Mouse (Mus musculus) gastrocnemius, adult 2 months (tissue): Measurements from ENCODE around the gene Zpr1. TPM values are rescaled to one million over a fixed set of nuclear protein-coding genes. Genes with fewer than 3 reads are reported as not detected.
A peak's percentile ranks its signal among the peaks of the same experiment; 100 is the strongest.

Experiments used
- DNase-seq: peaks from one replicate; pipeline ENCODE4 v3.0.0; 2022
- H3K27ac ChIP-seq: fragments of 200-600 bp; 2 replicates; pipeline ENCODE4 v1.8.1; 2022; ENCODE audit warnings: mild to moderate bottlenecking
- H3K4me3 ChIP-seq: fragments of 200-600 bp; 2 replicates; pipeline ENCODE4 v1.8.1; 2022; ENCODE audit warnings: mild to moderate bottlenecking, moderate library complexity
- CTCF ChIP-seq: fragments of 200-600 bp; IDR thresholded peaks from 2 replicates; pipeline ENCODE4 v1.8.1; 2022; ENCODE audit warnings: antibody characterized with exemption, mild to moderate bottlenecking, moderate library complexity
- intact Hi-C: fragments of 180-260 bp; cut with DNase I; formaldehyde crosslinking; loops from one replicate; pipeline ENCODE4 v1.15.1; 2025
- total RNA-seq, 2 experiments: library from RNA; stranded (reverse); gene quantifications; 2 replicates each; pipeline ENCODE4 v1.2.3; 2021

Gene Zpr1
- total RNA-seq, 2 experiments from 2014 or later: 22.7 to 30.6 TPM

DNA sequence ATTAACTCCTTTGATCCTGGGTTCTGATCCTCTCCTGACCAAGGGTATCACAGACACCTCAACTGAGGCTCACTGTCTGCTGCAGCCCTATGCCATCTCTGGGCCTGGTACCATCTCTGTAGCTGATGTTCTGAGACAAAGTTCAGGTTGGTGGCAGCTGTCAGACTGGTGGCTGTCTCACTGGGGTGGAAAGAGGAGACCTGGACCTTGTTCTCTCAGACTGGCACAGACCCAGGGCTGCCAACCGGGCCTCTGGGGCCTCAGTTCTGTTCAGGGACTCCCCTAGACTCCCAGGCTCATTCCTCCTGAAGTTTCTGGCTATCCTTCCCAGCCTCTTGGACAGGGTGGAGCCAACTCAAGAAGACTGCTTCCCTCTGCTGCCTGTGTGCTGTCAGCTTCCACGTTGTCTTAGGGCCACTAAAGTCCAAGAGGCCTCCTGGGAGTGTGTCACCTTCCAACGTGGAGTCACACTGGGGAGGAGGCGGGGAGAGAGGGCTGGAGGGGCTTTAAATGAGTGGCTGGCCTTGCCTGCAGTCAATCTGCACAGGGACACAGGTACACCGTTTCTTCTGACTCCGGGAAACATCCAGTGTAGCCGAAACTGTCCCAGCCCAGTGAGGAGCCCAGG lies 32.2 kb upstream of the Zpr1 start, which contains the start of gene Apoa4:
TSS of gene Apoa4 (plus strand) at position 171 of the 628 bp plus-strand sequence.
- intact Hi-C loops: no loop called here
- no peak for TF ChIP-seq CTCF
- no peak within 1 kb of the TSS for H3K27ac ChIP-seq
- DNase-seq: no peak
- H3K4me3 ChIP-seq: no peak within 1 kb of the TSS

DNA sequence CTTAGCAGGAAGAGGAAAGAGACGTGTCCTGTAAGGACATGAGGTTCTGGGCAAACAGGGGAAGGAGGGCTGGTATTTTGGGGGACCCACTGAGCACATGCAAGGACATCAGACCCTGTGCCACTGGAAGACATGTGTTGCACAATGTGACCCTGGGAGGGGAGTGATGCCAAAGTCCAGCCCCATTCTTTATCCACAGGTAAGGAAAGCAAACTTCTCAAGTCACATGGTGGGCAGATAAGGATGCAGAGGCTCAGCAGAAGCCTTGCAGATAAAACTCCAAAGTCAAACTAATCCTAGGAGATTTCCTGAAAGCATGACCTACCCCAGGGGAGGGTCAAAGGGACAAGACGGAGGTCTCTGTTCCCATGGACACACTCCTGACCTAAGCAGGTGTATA lies 31.0 kb upstream of the Zpr1 start:
- no peak overlapping the region for H3K27ac ChIP-seq
- no peak overlapping the region for H3K4me3 ChIP-seq
- no peak for DNase-seq
- TF ChIP-seq CTCF: no peak
- intact Hi-C loops: no loop called here

DNA sequence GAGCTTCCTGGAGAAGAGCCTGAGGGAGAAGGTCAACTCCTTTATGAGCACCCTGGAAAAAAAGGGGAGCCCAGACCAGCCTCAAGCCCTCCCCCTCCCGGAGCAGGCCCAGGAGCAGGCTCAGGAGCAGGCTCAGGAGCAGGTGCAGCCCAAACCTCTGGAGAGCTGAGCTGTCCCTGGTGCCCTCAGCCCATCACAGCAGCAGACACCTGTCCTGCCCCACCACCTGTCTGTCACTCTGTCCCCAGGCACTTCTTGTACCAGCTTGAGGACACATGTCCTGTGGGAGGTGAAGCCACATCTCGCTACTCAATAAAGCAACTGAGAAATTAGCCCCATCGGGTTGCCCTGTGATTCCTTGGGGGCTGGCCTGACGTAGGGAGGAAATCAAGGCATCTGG lies 29.7 kb upstream of the Zpr1 start:
- Histone ChIP-seq H3K4me3 (no peak overlapping the region), H3K27ac (no peak overlapping the region)
- DNase-seq: no peak
- no peak for TF ChIP-seq CTCF
- intact Hi-C loops: no loop called here

DNA sequence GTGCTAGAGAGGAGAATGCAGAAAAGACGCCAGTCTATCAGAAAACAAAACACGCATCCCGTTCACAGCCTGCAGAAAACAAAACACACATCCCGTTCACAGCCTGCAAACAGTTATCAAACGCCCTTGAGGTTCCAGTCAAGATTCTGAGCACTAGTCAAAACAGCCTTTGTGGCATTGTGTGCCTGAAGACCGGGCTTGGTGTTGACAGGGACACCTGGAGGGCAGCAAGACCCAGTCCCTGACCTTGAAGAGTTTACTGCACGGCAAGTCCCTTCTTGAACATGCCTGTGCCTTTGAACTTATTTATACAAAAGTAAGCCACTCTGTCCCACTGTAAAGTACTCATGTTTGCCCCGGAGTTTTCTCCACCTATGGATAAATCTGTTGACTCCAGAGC lies 29.3 kb upstream of the Zpr1 start:
- no peak for TF ChIP-seq CTCF
- Histone ChIP-seq H3K4me3 (no peak overlapping the region), H3K27ac (no peak overlapping the region)
- intact Hi-C loops: no loop called here
- no peak for DNase-seq

DNA sequence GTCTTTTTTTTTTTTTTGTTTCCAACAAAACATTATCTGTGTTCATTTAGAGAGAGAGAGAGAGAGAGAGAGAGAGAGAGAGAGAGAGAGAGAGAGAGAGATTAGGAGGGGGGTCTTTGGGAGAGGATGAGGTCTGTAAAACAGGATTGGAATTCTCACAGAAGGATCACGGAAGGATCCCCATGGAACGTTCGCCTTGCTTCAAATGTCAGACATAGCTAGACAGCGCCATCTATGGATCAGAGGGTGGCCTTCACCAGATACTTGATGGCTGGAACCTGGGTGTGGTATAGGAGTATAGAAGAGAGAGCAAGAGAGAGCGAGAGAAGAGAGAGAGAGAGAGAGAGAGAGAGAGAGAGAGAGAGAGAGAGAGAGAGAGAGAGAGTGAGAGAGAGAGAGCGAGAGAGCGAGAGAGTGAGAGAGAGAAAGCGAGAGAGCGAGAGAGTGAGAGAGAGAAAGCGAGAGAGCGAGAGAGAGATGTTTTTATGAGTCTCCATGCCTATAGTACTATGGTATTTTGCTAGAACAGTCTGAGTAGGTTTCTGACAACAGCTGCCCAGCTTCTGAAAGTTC lies 26.0 kb upstream of the Zpr1 start:
- Histone ChIP-seq H3K27ac (no peak overlapping the region), H3K4me3 (no peak overlapping the region)
- intact Hi-C loops: loop anchor here (1.0 to 5.0 kb wide), 3 partner anchors 16 to 244 kb away; no protein-coding TSS in a partner anchor
- DNase-seq: peak; percentile 53
- TF ChIP-seq CTCF: peak; percentile 69

- DNase-seq: no peak
- intact Hi-C loops: no loop called here
- Histone ChIP-seq H3K4me3 (no peak overlapping the region), H3K27ac (no peak overlapping the region)
- TF ChIP-seq CTCF: no peak
Measured at GRCm38 (mm10) chr9:46256177-46256576, 16.7 kb upstream of the Zpr1 start.

DNA sequence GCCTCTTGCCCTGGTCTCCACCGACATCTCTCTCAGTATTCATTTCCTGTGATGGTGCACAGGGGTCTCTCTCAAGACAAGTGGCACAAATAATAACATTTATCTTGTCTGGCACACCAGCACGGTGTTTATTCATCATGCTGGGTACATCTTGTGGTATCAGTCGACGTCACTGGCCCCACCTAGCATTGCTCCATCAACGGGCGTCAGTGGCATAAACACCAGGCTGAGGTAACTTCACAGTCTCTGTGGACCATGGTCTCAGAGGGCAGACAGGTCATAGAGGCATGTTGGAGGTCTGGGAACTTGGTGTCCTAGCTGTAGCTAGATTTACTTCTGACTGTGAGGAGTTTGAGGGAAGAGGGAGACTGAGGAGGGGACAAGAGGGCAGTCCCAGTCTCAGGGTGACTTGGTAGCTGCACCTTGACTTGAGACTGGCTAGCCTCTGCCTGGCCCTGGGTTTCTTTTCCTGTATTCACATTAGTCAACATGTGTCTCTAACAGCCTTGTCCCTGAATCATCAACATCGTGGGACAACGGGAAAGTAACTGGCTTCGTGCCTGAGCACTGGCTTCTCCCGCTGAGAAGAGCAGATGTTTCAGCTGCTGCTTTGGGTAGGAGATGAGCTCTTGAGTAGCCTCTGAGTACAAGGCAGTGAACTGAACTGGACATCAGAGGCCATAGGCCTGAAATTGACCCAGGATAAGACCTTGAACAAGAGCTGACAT lies 16.0 kb upstream of the Zpr1 start:
- H3K27ac ChIP-seq: no peak overlapping the region
- intact Hi-C loops: no loop called here
- H3K4me3 ChIP-seq: no peak overlapping the region
- DNase-seq: no peak
- no peak for TF ChIP-seq CTCF

GRCm38 (mm10) chr9:46257546-46257945 lies 15.3 kb upstream of the Zpr1 start:
- no peak for TF ChIP-seq CTCF
- no peak for DNase-seq
- Histone ChIP-seq H3K4me3 (no peak overlapping the region), H3K27ac (no peak overlapping the region)
- intact Hi-C loops: no loop called here

DNA sequence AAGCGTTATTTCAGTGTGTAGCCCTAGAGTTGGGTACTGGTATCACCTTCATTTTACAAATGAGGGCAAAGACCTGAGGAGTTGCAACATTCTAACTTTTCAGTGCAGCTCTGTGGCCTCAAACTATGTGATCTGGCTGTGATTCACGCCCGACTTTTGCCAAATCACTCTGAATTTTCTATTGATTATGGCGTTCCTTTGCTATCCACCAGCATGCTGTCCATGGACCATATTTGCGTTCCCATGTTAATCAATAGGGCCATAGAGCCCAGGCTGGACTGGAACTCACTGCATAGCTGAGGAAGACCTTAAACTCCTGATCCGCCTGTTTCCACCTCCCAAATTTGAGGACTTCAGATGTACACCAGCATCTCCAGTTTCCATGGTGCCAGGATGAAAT lies 13.8 kb upstream of the Zpr1 start:
- no peak for TF ChIP-seq CTCF
- intact Hi-C loops: no loop called here
- DNase-seq: no peak
- Histone ChIP-seq H3K4me3 (no peak overlapping the region), H3K27ac (no peak overlapping the region)

DNA sequence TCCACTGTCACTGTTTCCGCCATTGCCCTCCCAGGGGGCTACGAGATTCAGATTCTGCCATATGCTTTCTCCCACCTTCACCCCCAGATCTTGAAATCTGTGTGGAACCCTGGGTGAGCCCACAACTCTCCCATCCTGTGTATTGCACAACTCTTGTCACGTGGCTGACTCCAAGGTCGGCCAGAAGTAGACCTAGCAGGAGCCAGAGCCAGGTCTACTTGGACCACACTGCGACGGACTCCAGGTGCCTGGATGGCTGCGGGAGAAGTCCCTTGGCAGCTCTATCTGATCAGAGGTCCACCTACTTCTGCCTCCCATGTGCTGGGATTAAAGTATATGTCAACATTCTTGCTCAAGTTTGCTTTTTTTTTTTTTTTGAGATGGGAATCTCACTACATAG lies 11.7 kb upstream of the Zpr1 start:
- Histone ChIP-seq H3K4me3 (no peak overlapping the region), H3K27ac (no peak overlapping the region)
- intact Hi-C loops: no loop called here
- TF ChIP-seq CTCF: no peak
- peak; percentile 38 for DNase-seq

GRCm38 (mm10) chr9:46268343-46268873 lies 4.5 kb upstream of the Zpr1 start, which contains the start of gene Apoa5:
Gene Apoa5 (plus strand): TSS chr9:46268633.
- intact Hi-C loops: no loop called here

GRCm38 (mm10) chr9:46269125-46269524 lies 3.7 kb upstream of the Zpr1 start:
- TF ChIP-seq CTCF: no peak
- H3K4me3 ChIP-seq: no peak overlapping the region
- intact Hi-C loops: no loop called here
- no peak for DNase-seq
- no peak overlapping the region for H3K27ac ChIP-seq

More at GRCm38 (mm10) chr9:46268343-46268873, 4.5 kb upstream of the Zpr1 start, which contains the start of gene Apoa5:
- DNase-seq: no peak
- TF ChIP-seq CTCF: no peak
- H3K4me3 ChIP-seq: no peak within 1 kb of the TSS
- H3K27ac ChIP-seq: no peak within 1 kb of the TSS

- intact Hi-C loops: no loop called here
- Histone ChIP-seq H3K27ac (no peak overlapping the region), H3K4me3 (no peak overlapping the region)
- DNase-seq: no peak
- TF ChIP-seq CTCF: no peak
Measured at GRCm38 (mm10) chr9:46270782-46271181, 2.1 kb upstream of the Zpr1 start.
